Mouse (Mus musculus) lung, adult 2 months (tissue): ENCODE data around the gene Hoxa10.

ENCODE experiments used
- CTCF ChIP-seq: fragments of 200-500 bp; IDR thresholded peaks from 2 replicates; pipeline ENCODE4 v1.5.1; 2011; ENCODE audit warnings: mild to moderate bottlenecking, low read length, control low read depth; ENCODE audit not compliant: insufficient read depth
- POLR2A ChIP-seq: fragments of 200-500 bp; IDR thresholded peaks from 2 replicates; pipeline ENCODE4 v1.6.1; 2011; ENCODE audit warnings: low read depth, mild to moderate bottlenecking, control low read depth, low read length, borderline replicate concordance; ENCODE audit errors: extremely low read depth

DNA sequence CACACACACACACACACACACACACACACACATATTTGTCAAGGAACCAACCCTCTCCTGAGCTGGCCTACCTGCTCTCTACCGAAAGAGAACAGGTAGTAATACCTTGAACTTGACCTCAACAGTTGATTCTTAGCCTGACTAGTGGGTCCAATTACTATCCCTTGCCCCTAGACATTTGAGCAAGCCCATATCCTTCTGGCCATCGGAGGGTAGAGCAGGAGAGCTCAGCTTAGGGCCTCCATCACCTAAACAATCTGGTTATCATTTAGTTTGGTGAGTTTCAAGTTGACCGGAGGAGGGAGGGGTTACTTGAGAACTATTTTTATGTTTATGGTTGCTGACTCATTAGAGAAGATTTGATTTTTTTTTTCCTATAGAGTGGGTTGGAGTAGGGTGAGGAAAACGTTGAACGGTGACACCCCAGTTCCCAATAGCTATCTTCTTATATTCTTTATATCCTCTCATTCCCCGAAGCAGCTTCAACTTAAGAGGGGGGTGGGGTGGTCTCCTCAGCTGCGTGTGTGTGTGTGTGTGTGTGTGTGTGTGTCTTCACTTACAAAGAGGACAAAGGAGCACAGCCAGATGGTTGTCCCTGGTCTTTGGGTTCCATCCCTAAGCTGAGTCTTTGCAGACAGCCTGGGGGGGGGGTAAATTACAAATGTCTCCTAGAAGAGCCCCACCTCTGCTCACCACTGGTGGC, 10.7 kb upstream of the Hoxa10 start:
- TF ChIP-seq POLR2A = no peak
- TF ChIP-seq CTCF = no peak
